Mouse (Mus musculus) left cerebral cortex, postnatal 36 days (tissue): ENCODE data around the gene Cyp2j13. TPM values are rescaled to one million over a fixed set of nuclear protein-coding genes. Genes with fewer than 3 reads are reported as not detected.
"Not testable (repeated sequence)": the region's sequence is repeated elsewhere in the genome, so short reads cannot be mapped to it uniquely, and the experiment has no call there.

Experiments
- DNase-seq, 2 experiments: peaks; one replicate each; pipeline ENCODE4 v3.0.0; 2021 to 2022; ENCODE audit warnings: low spot score in 2 of 2, mixed read lengths in 1 of 2
- intact Hi-C: fragments of 180-260 bp; cut with DNase I; formaldehyde crosslinking; loops from one replicate; pipeline ENCODE4 v1.15.1; 2025
- total RNA-seq, 2 experiments: library from RNA; stranded (reverse); gene quantifications; 2 replicates each; pipeline ENCODE4 v1.2.3; 2021

Cyp2j13 gene
- total RNA-seq: 1 to 10 TPM; 1.6 to 1.9 TPM

GRCm38 (mm10) chr4:96077261-96078125 is at the start of gene Cyp2j13:
Cyp2j13 (minus strand) TSS chr4:96077546.
- intact Hi-C loops: no loop called here
- peak; percentile 8 to 14 for DNase-seq

DNA sequence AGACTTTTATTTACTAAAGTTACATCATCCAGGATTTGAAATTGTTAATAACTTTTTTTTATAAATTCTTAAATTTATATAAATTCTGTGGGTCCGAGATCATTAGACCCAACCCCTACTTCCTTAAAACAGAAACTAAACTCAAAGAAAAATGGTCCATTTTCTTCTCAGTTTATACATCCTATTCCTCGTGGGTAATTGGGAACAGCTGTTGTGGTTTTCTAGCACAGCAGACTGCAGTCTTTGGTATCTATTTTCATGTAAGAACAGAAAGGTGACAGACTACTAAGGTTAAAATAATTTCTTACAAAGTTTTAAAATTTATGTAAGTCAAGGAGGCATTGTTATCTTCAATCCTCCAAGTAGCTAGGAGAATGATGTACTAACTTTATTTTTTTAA is 19.5 kb upstream of the Cyp2j13 start:
- no peak for DNase-seq
- intact Hi-C loops: no loop called here

DNA sequence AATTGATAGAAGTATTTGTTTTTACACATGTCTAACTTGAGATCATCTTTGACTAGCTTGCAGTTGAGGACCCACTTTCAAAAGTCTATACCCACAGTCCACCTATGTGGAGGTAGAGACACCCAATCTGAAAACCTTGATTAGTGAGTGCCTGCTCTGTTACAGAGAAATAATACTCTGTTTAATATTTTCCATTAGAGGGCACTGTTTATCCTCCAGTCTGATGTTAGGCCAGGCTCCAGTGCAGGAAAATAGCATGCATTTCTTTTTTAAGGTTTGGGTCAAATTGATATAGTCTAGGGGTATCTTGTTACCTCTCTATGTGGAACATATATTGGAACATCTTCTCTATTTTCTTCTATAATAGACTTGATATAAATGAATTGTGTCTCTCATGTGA is 14.5 kb upstream of the Cyp2j13 start:
- intact Hi-C loops: loop anchor here (5.0 kb wide), 2 partner anchors 180 to 590 kb away; no protein-coding TSS in a partner anchor
- no peak for DNase-seq

GRCm38 (mm10) chr4:96089356-96090048 is 12.2 kb upstream of the Cyp2j13 start:
- intact Hi-C loops: loop anchor here (5.0 kb wide), 2 partner anchors 183 to 593 kb away; no protein-coding TSS in a partner anchor
- DNase-seq: not testable (repeated sequence)

- DNase-seq: no peak
- intact Hi-C loops: no loop called here
Measured at GRCm38 (mm10) chr4:96078308-96078707, 962 bp upstream of the Cyp2j13 start.

DNA sequence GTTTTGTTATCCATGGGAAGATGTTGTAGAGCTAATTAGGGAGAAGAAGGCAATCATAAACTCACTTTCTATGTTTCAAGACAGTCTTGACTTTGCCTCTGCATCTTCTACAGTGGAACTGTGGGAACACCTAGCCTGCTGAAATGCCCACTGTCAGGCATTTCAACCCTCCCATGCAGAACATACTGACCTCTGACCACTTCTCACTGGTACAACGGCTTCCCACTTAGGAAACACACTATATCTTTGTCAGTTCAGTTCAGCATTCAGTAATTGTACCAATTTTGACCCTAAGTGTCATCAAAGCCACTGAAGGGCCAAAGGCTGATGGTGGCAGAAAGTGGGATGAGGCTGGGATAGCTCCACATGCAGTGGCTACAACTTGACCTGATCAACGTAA is 15.3 kb downstream of the Cyp2j13 start:
- intact Hi-C loops: no loop called here
- no peak for DNase-seq

- intact Hi-C loops: no loop called here
Measured at GRCm38 (mm10) chr4:96060106-96060505, 17.2 kb downstream of the Cyp2j13 start.

GRCm38 (mm10) chr4:96028412-96028811 is 48.9 kb downstream of the Cyp2j13 start:
- intact Hi-C loops: no loop called here
- DNase-seq: peak; percentile 35 to 45

More at GRCm38 (mm10) chr4:96060106-96060505, 17.2 kb downstream of the Cyp2j13 start:
- no peak for DNase-seq

DNA sequence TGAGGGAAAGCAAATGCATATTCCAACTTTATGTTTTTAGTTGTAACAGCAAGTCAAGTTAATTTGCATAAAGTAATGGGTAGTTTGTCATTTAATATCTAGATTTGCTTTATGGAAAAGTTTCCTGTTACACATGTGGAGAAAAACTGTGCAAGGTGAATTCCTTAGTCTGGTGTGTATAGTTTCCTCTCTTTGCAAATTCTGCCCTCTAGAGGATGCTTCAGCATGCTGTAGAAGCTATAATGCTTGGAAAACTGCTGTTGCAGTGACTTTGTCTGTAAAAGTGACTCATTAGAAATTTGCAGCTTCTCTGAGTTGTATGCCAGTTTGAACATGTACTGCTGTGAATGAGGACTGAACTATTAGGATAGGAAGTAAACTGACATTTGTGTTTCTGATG is 54.5 kb downstream of the Cyp2j13 start:
- no peak for DNase-seq
- intact Hi-C loops: no loop called here

DNA sequence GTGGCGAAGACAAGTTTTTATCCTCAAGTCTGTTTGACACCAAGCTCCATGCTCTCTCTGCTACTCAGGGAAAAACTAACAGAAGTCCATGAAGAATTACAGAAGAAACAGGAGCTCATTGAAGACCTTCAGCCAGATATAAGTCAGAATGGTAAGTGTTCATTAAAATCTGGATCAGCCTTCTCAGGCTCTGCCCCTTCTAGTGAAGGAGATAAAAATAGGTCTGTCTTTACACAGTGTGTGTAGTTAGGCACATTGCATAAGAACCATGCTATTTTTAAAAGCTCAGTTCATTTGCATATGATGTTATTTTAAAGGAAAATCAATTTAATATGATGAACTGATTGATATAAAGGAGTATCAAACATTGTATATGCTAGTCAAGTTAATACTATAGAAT is 60.5 kb downstream of the Cyp2j13 start:
- intact Hi-C loops: no loop called here
- DNase-seq: no peak

DNA sequence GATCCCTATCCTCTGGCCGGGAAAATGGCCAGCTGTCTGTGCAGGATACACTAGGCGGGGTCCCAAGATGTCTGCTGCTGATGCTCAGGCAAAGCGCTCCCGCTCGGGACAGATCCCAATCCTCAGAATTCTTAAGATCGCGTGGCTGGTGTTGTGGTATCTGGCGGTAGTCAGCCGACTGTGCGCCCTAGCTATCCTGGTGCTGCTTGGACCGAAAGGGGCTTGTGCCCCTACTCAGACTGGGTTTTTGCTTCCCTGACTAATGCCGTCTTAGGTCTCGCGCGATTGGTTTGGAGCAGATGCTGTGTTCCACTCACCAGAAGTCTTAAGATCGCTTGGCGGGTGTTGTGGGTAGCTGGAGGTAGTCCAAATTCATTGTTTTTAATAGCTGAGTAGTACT is 95.1 kb downstream of the Cyp2j13 start:
- DNase-seq, intact Hi-C loops: not testable (repeated sequence)

Other genes starting within 250 kb of the Cyp2j13 start
- gene Hook1, start 110.3 kb downstream of the Cyp2j13 start, total RNA-seq: 10 to 100 TPM; 56.0 to 75.6 TPM
- gene Cyp2j12, start 63.6 kb upstream of the Cyp2j13 start, total RNA-seq: 1 to 10 TPM; 2.9 to 3.8 TPM
- not detected for gene Cyp2j7, start 159.1 kb upstream of the Cyp2j13 start, total RNA-seq